Mouse (Mus musculus) ES-E14 (cell line): ENCODE measurements at regions not wholly inside any gene's neighbourhood (a gene's known extent, or its start where the extent isn't known, plus 50 kb on each side); places are given as distances from the start of the nearest gene placed in this dataset.

Source experiments
- DNase-seq: peaks from one replicate; pipeline ENCODE4 v3.0.0-alpha.2; 2013; ENCODE audit warnings: low read depth, low spot score
- H3K27ac ChIP-seq: 2 replicates; pipeline ENCODE4 v1.5.1; 2012; ENCODE audit warnings: low read depth, mild to moderate bottlenecking, low read length, moderate library complexity, mixed read lengths; ENCODE audit not compliant: poor library complexity, insufficient read depth, severe bottlenecking
- H3K36me3 ChIP-seq: 2 replicates; pipeline ENCODE4 v1.6.1; 2012; ENCODE audit warnings: mild to moderate bottlenecking, low read length, moderate library complexity, mixed read lengths; ENCODE audit not compliant: control insufficient read depth, poor library complexity, insufficient read depth, severe bottlenecking
- H3K4me1 ChIP-seq, 2 experiments: fragments of 150-350 bp in 1 of 2; sonication (generic) in 1 of 2; 2 replicates each; pipeline ENCODE4 v1.6.1; 2012; ENCODE audit warnings: low read length in 2 of 2, mild to moderate bottlenecking in 1 of 2, mixed read lengths in 1 of 2; ENCODE audit not compliant: control insufficient read depth in 2 of 2, insufficient read depth in 2 of 2, poor library complexity in 1 of 2
- H3K4me3 ChIP-seq, 2 experiments: fragments of 150-350 bp in 1 of 2; sonication (generic) in 1 of 2; 2 replicates each; pipeline ENCODE4 v1.5.1; 2012; ENCODE audit warnings: low read length in 2 of 2, low read depth in 1 of 2, mild to moderate bottlenecking in 1 of 2, mixed read lengths in 1 of 2; ENCODE audit not compliant: insufficient read depth in 1 of 2, poor library complexity in 1 of 2, severe bottlenecking in 1 of 2
- H3K9ac ChIP-seq: 2 replicates; pipeline ENCODE4 v1.6.1; 2012; ENCODE audit warnings: low read depth, mild to moderate bottlenecking, low read length, mixed read lengths; ENCODE audit not compliant: poor library complexity, insufficient read depth, severe bottlenecking
- H3K9me3 ChIP-seq: fragments of 150-350 bp; sonication (generic); 2 replicates; pipeline ENCODE4 v1.6.1; 2012; ENCODE audit warnings: low read depth, mild to moderate bottlenecking, low read length; ENCODE audit not compliant: control insufficient read depth, insufficient read depth
- CHD2 ChIP-seq: IDR thresholded peaks from 2 replicates; pipeline ENCODE4 v1.6.1; 2014; ENCODE audit warnings: mild to moderate bottlenecking, low read depth, low read length, inconsistent platforms
- HCFC1 ChIP-seq: IDR thresholded peaks from 2 replicates; pipeline ENCODE4 v1.6.1; 2012; ENCODE audit warnings: low read length, inconsistent platforms, borderline replicate concordance; ENCODE audit not compliant: insufficient read depth
- MAFK ChIP-seq: IDR thresholded peaks from 2 replicates; pipeline ENCODE4 v1.6.1; 2014; ENCODE audit warnings: mild to moderate bottlenecking, low read depth, low read length, inconsistent platforms; ENCODE audit not compliant: insufficient read depth
- ZC3H11A ChIP-seq: IDR thresholded peaks from 2 replicates; pipeline ENCODE4 v1.6.1; 2012; ENCODE audit warnings: low read depth, mild to moderate bottlenecking, inconsistent platforms, low read length, borderline replicate concordance
- ZNF384 ChIP-seq: IDR thresholded peaks from 2 replicates; pipeline ENCODE4 v1.6.1; 2012; ENCODE audit warnings: low read depth, low read length, inconsistent platforms
- in situ Hi-C, 2 experiments: fragments of 600-800 bp; cut with MboI; formaldehyde crosslinking; loops; one replicate each; pipeline ENCODE4 v1.15.1; 2025; ENCODE audit warnings: low sequenced_read_pairs in 2 of 2, inconsistent platforms in 1 of 2; ENCODE audit not compliant: unreplicated experiment in 2 of 2

DNA sequence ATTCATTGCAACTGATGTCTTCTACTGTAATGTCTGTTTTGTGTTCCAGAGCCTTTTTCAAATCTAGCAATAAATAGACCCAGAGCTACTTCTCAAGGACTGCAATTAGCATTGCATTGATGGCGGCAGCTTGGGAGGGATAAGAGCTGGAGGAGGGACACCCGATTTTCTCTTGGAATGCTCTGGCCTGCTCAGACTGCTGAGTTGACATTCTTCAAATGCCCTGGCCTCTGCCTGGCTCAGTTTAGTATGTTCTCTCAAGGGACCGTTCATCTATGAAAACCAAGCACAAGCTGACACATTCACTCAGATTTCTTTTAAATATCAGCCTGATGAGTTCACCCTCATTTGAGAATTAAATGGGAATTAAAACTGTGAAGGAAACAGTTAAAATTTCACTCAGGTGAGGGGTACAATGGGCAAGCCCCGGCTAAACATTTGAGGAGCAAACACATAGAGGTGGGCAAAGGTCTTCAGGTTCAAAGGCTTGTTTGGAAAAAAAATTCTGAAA is 70.5 kb upstream of the Bcl6 start:
- no peak for DNase-seq
- Histone ChIP-seq H3K36me3 (no peaks in the 10 kb centered on the region), H3K4me1 (no peaks in the 10 kb centered on the region), H3K4me3 (no peak overlapping the region), H3K9ac (no peak overlapping the region), H3K9me3 (no peaks in the 10 kb centered on the region), H3K27ac (no peak overlapping the region)
- in situ Hi-C loops = no loop called here
- TF ChIP-seq ZC3H11A (no peak), MAFK (peak; percentile 11; the same call in 1 of the 2 replicates)

GRCm38 (mm10) chr16:24056885-24057531 is 68.4 kb upstream of the Bcl6 start:
- Histone ChIP-seq H3K4me3 (no peak overlapping the region), H3K36me3 (no peaks in the 10 kb centered on the region), H3K27ac (no peak overlapping the region), H3K9ac (no peak overlapping the region), H3K4me1 (no peaks in the 10 kb centered on the region), H3K9me3 (no peaks in the 10 kb centered on the region)
- in situ Hi-C loops = no loop called here
- DNase-seq = peak; percentile 15
- TF ChIP-seq ZC3H11A = no peak
- TF ChIP-seq HCFC1 = no peak
- no peak for TF ChIP-seq CHD2
- no peak for TF ChIP-seq MAFK
- TF ChIP-seq ZNF384 = no peak

DNA sequence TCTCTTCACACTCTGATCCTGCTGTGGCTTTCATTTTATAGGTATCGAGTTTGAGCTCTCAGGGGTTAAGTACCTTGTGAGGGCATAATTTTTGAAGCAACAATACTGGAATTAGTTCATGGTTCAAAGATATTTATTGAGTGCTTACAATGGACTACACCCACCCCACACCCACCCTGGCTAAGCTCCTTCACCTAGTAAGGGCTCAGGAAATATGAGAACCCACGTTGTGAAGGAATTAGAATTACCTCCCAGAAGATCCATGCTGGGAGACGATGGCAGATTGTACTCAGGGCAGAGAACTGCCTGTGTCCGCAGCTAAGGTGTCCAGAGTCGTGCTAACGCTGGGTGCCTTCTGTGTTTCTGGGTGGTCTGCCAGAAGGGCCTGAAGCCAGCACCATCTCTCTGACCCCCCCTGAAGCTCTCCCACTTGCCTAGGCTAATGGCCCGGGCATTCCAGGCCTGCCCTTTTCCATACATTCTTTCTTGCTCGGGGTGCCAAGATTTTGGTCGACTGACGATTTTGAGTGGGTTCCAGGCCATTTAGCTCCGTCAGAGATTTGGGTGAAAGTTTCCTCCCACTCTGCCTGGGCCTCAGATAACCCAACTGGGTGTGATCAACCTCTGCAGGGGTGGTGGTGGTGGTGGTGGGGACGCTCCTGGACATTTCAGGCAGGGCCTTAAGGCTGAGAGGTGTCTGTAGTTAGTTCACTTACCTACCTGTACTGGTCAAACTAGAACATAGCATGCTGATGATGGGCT is 67.7 kb upstream of the Bcl6 start:
- Histone ChIP-seq H3K9ac (no peak overlapping the region), H3K36me3 (no peaks in the 10 kb centered on the region), H3K27ac (no peak overlapping the region), H3K9me3 (no peaks in the 10 kb centered on the region), H3K4me3 (no peak overlapping the region), H3K4me1 (no peaks in the 10 kb centered on the region)
- DNase-seq = no peak
- in situ Hi-C loops = no loop called here
- TF ChIP-seq ZNF384 = no peak
- TF ChIP-seq MAFK = no peak
- TF ChIP-seq ZC3H11A = no peak
- no peak for TF ChIP-seq CHD2
- no peak for TF ChIP-seq HCFC1

- Histone ChIP-seq H3K9me3 (no peaks in the 10 kb centered on the region), H3K4me3 (no peak overlapping the region), H3K9ac (no peak overlapping the region), H3K27ac (no peak overlapping the region), H3K36me3 (no peaks in the 10 kb centered on the region), H3K4me1 (no peaks in the 10 kb centered on the region)
- no peak for DNase-seq
- no peak for TF ChIP-seq CHD2
- no peak for TF ChIP-seq ZNF384
- TF ChIP-seq HCFC1 = no peak
- no peak for TF ChIP-seq ZC3H11A
- TF ChIP-seq MAFK = no peak
- in situ Hi-C loops = no loop called here
Measured at GRCm38 (mm10) chr16:24054293-24054692, 65.6 kb upstream of the Bcl6 start.
